Mouse (Mus musculus) kidney, adult 2 months (tissue): ENCODE data around the gene Tmem242.

Experiments used
- CTCF ChIP-seq: fragments of 200-500 bp; conservative IDR thresholded peaks from 2 replicates; pipeline ENCODE4 v1.5.1; 2011; ENCODE audit warnings: low read depth, mild to moderate bottlenecking, control low read depth, low read length, moderate library complexity, mixed read lengths; ENCODE audit not compliant: insufficient read depth, insufficient read length
- POLR2A ChIP-seq: fragments of 200-500 bp; IDR thresholded peaks from one replicate; pipeline ENCODE4 v1.6.1; 2011; ENCODE audit warnings: low read depth, low read length, control low read depth

- TF ChIP-seq CTCF (no peak), POLR2A (no peak)
Measured at GRCm38 (mm10) chr17:5372951-5373350, 67.1 kb downstream of the Tmem242 start.
